Mouse (Mus musculus) embryonic stem cell, embryonic (primary cell): ENCODE measurements at regions not wholly inside any gene's neighbourhood (a gene's known extent, or its start where the extent isn't known, plus 50 kb on each side); places are given as distances from the start of the nearest gene placed in this dataset.

ENCODE experiments used
- CTCF ChIA-PET, 4 experiments: fragments of 300-600 bp in 2 of 4; fragments of 350-600 bp in 2 of 4; sonication (Branson Sonifier 250); formaldehyde crosslinking; loops; one replicate each; lab custom pipeline; 2022; ENCODE audit warnings: inconsistent platforms in 2 of 4; lab: Charles Lee
- POLR2A ChIA-PET, 4 experiments: fragments of 300-600 bp in 2 of 4; fragments of 350-600 bp in 2 of 4; sonication (Branson Sonifier 250); formaldehyde crosslinking; loops; one replicate each; lab custom pipeline; 2022; ENCODE audit warnings: antibody characterized with exemption in 4 of 4, inconsistent platforms in 1 of 4; lab: Charles Lee

GRCm38 (mm10) chr5:51811728-51812127 is 244.2 kb upstream of the Ppargc1a start:
- CTCF ChIA-PET, result no interaction called here
- POLR2A ChIA-PET, result no interaction called here

DNA sequence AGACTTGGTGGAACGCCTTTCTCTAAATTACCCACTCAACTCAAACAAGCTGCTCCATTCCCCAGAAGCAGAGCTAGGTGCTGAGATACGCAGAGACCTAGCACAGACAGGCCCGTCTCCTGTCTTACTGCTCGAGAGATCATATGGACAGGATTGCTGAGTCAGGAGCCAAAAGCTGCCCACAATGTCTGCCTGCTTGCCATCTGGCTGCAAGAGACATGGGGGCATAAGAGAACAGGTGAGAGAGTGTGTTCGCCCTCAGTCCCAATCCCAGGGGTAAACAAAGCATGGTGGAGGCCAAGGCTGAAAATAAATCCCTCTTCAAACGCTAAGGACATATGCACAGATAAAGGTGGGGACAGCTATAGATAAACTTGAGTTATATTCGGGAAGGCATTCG is 234.0 kb upstream of the Ppargc1a start:
- POLR2A ChIA-PET, result no interaction called here

DNA sequence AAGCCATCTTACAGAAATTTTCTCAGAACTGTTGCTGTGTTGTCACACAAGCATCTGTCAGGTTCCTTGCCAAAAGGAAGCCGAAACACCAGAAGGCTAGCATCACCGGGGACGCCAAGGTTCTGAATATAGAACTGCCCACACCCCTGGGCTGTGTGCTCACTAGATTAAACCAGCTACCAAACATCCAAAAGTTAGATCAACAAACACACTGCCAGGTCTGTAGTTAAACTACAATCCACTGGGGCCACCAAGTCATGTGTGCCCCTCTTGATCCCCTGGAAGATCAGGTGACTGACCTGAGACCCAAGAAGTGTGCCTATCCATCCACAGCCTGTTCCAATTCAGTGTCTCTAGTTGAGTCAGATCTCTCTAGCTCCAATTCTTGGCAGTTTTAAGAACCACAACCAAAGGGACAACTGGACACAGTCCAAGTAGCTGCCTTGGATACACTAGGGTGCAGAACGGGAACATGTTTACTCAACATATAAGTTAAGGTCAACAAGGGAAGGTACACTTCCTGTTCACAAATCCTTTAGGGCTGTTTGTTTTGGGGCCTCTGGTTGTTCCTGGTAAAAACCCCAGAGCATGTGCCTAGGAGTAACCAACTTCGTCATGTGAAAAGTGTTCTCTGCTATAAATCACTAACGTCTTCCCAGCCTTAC is 232.0 kb upstream of the Ppargc1a start:
- CTCF ChIA-PET, result no interaction called here
- POLR2A ChIA-PET, result no interaction called here

More for the DNA sequence above, 234.0 kb upstream of the Ppargc1a start:
- CTCF ChIA-PET, result no interaction called here

DNA sequence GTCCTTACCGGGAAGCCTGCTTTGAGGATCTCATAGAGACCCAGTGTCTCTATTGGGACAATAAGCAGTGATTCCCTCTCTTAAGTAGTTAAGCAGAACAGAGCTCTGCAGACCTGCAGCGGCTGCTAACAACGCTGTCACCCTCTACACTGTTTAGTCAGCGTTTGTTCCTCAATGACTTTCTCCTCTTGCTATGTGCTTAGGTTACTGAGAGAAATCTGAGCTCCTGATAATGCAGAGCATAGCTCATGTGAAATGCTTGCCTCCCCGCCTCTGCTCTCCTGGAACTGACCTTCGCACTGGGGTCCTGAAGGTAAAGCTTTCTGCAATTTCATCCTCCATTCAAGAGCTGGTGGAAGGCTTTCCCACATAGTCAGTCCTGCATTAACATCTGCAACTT is 226.6 kb upstream of the Ppargc1a start:
- ChIA-PET CTCF (no interaction called here), POLR2A (no interaction called here)

DNA sequence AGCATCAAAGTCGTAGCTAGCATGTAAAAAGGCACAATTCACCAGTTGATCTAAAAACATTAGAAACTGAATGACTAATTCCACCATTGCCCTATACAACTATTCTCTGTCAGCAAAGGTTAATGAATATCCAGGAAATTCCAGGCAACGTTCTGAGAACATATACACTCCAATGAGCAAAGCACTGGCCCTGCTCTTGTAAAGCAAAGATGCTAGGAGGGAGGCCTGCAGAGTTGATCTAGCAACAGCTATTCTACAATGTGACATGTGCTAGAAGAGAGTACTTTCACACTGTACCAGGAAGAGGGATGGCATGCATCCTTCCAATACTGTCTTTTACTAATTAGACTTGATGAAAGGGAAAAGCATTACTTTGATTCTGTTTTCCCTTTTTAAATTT is 225.4 kb upstream of the Ppargc1a start:
- CTCF ChIA-PET, result no interaction called here
- POLR2A ChIA-PET, result no interaction called here

- CTCF ChIA-PET, result no interaction called here
- POLR2A ChIA-PET, result no interaction called here
Observed at GRCm38 (mm10) chr5:51788768-51789167, 221.2 kb upstream of the Ppargc1a start.

GRCm38 (mm10) chr5:51783523-51783922 is 216.0 kb upstream of the Ppargc1a start:
- POLR2A ChIA-PET, result no interaction called here
- CTCF ChIA-PET, result no interaction called here

- ChIA-PET CTCF (no interaction called here), POLR2A (interaction anchor here in 1 of 4 experiments (0.6 kb wide), 1 partner anchor 35 kb away, joined by 3 read pairs; no protein-coding TSS in a partner anchor)
Observed at GRCm38 (mm10) chr5:51783099-51783498, 215.6 kb upstream of the Ppargc1a start.

GRCm38 (mm10) chr5:51775502-51776145 is 208.1 kb upstream of the Ppargc1a start:
- CTCF ChIA-PET, result no interaction called here
- POLR2A ChIA-PET, result no interaction called here

DNA sequence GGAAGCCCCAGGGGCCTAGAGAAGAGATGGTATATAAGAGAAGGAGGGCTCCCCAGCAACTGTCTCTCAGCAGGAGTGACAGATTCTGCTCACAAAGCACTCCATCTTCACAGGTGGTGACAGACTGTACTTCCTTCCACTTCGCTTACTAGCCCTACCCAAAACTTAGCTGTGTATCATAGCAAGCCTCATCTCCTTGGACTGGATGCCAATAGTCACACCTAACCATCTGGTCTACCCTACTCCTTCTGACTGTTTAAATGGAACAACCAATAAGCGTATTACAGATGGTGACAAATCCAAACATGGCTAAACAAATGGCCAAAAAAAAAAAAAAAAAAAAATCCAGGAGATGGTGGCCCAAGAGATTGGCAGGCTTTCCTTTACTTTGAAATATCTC is 204.1 kb upstream of the Ppargc1a start:
- CTCF ChIA-PET, result no interaction called here
- POLR2A ChIA-PET, result no interaction called here

- POLR2A ChIA-PET, result no interaction called here
- CTCF ChIA-PET, result no interaction called here
Observed at GRCm38 (mm10) chr5:51766111-51766510, 198.6 kb upstream of the Ppargc1a start.

DNA sequence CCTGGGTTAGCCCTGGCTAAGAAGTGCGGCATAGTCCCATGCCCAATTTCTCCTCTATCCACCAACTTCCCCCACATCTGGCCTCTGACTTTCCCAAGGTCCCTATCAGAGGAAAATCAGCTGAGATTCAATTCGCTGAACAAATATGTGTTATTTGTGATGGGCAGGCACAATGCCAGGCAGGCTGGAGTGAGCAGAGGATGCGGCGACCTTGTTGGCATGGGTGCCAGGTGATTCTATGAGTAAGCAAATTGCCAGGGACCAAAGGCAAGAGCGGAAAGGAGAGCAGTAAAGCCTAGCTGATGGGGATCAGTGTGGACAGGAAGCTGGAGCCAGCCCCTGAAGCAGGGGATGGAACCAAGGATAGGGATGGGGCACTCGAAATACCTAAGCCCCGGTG is 196.9 kb upstream of the Ppargc1a start:
- CTCF ChIA-PET, result interaction anchor here in 1 of 4 experiments (0.5 kb wide), 1 partner anchor 603 kb away, joined by 4 read pairs; no protein-coding TSS in a partner anchor
- POLR2A ChIA-PET, result no interaction called here

DNA sequence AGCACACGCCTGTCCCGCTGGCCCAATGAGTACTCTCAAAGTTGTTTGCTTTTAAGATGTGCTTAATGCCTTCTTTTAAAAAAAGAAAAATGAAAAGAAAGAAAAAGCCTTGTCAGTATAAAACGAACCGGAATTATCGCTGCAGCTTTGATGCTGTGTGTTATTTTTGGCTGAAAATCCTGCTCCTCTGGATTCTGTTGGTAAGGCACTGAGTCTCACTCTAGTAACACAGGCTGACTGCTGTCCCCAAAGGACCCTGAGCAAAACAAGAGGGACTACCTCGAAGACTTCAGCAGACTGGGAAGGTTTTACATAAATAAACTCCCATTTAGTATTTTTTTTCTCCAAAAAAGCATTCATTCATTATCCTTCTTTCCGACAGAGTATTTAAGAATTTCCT is 196.1 kb upstream of the Ppargc1a start:
- ChIA-PET CTCF (no interaction called here), POLR2A (no interaction called here)

- ChIA-PET POLR2A (no interaction called here), CTCF (no interaction called here)
Observed at GRCm38 (mm10) chr5:51762352-51762751, 194.8 kb upstream of the Ppargc1a start.

DNA sequence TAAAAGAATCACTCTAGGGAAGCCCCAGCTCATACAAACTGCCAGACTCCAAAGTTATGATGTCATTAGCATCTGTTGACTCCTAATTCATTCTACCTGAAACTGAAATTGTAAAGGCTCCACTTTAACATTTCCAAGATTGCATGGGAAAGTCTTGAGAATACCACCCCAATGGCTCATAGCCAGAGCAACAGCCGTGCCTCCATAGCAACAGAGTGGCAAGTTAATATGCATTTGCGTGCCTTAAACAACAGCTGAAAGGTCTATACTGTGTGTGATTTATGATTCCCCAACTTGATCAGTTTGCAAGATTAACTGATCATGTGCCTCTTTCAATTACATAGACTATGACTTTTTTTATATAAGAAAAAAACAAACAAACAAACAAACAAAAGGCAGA is 190.8 kb upstream of the Ppargc1a start:
- ChIA-PET POLR2A (no interaction called here), CTCF (no interaction called here)

DNA sequence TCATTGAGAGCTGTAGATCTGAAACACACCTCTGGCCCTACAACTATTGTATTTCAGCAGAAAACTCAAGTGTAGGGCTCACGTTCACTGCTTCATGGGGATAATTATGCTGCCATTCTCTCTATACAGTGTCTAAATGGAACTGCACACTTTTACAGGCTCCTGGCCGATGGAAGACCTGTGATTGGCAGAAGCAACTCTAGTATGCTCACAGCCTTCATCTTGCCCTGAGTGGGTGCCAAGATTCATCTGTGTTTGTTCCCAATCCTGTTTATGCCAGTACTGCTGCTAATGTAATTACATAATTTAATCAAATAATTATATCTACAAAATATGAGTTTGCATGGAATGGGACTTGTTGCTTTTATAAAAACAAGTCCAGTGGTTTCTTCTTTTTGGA is 190.3 kb upstream of the Ppargc1a start:
- CTCF ChIA-PET, result no interaction called here
- POLR2A ChIA-PET, result no interaction called here

DNA sequence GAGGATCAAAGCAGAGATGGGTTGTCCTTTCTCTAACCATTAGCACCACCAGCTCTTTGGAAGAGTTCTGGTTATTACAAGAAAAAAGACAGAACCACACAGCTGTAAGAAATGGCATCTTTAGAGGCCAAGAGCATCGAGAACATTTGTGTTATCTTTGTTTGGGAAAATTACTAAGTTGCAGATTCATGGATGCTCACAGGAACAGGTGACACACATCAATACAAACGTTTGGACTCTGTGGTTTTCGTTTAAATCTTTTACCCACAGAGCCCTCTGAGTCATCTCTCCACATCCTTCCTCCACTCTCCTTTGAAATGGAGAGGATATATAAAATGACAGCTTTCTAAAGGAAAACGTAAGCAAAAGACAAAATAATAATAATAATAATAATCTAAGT is 184.5 kb upstream of the Ppargc1a start:
- CTCF ChIA-PET, result no interaction called here
- POLR2A ChIA-PET, result no interaction called here

DNA sequence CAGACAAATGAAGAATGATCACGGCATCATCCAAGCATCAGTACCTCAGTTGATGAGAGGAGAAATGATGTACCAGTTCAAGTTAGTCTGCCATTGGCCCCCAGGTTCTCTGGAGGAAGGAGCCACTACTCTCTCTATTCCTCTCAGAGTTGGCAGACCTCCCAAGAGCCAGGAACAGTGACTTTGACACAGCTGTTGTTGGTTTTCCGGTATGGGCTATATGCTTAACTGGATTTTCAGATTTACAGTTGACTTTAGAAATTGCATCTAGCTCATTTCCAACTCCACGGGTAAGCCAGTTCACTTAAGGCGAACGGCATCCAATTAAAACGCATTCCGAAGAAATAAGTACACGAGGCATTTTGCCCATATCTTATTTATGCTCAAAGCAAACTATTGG is 182.9 kb upstream of the Ppargc1a start:
- CTCF ChIA-PET, result no interaction called here
- POLR2A ChIA-PET, result no interaction called here

- POLR2A ChIA-PET, result no interaction called here
- CTCF ChIA-PET, result no interaction called here
Observed at GRCm38 (mm10) chr5:51740893-51741292, 173.4 kb upstream of the Ppargc1a start.

DNA sequence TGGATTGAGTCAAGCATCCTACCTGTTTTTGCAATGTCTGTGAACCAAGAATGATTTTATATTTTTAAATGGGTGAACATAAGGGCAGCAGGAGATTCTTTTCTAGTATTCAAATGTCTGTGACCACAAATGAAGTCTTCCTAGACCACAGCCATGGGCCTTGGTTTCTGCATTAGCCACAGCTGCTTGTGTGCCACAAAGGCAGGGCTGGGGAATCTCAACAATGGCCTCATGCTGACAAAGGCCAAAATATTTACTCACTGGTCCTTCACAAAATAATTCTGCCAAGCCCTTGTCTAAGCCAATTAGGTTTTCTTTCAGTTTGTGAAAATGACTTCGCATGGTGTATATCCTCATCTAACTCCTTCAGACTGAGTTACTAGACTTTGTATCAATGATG is 162.7 kb upstream of the Ppargc1a start:
- ChIA-PET CTCF (no interaction called here), POLR2A (no interaction called here)

GRCm38 (mm10) chr5:51729771-51730170 is 162.2 kb upstream of the Ppargc1a start:
- POLR2A ChIA-PET, result no interaction called here
- CTCF ChIA-PET, result no interaction called here
